Mouse (Mus musculus) forebrain, postnatal 0 days (tissue): ENCODE results near the gene Pdpr. TPM values are rescaled to one million over a fixed set of nuclear protein-coding genes. Genes with fewer than 3 reads are reported as not detected.

Source experiments
- ATAC-seq: fragments of 200-750 bp; cut with Nextera tagmentation; 2 replicates; pipeline ENCODE4 v1.8.0; 2017; ENCODE audit warnings: mild to moderate bottlenecking, moderate library complexity
- DNase-seq: peaks from one replicate; pipeline ENCODE4 v3.0.0-alpha.2; 2015
- H3K27ac ChIP-seq: fragments of 300-500 bp; sonication (generic); 2 replicates; pipeline ENCODE4 v1.5.1; 2014; ENCODE audit warnings: low read depth, mild to moderate bottlenecking, antibody characterized with exemption, low read length, moderate library complexity, mixed read lengths
- H3K27me3 ChIP-seq: fragments of 300-500 bp; sonication (generic); 2 replicates; pipeline ENCODE4 v1.6.1; 2014; ENCODE audit warnings: mild to moderate bottlenecking, low read length, mixed read lengths; ENCODE audit not compliant: insufficient read depth
- H3K36me3 ChIP-seq: fragments of 300-500 bp; sonication (generic); 2 replicates; pipeline ENCODE4 v1.6.1; 2014; ENCODE audit warnings: mild to moderate bottlenecking, moderate library complexity; ENCODE audit not compliant: insufficient read depth
- H3K4me1 ChIP-seq: fragments of 300-500 bp; sonication (generic); 2 replicates; pipeline ENCODE4 v1.6.1; 2014; ENCODE audit warnings: antibody characterized with exemption; ENCODE audit not compliant: insufficient read depth
- H3K4me2 ChIP-seq: fragments of 300-500 bp; sonication (generic); 2 replicates; pipeline ENCODE4 v1.6.1; 2014; ENCODE audit warnings: low read depth, mild to moderate bottlenecking, moderate library complexity
- H3K4me3 ChIP-seq: fragments of 300-500 bp; sonication (generic); 2 replicates; pipeline ENCODE4 v1.5.1; 2014; ENCODE audit warnings: low read depth, low read length, mixed read lengths
- H3K9ac ChIP-seq: fragments of 300-500 bp; sonication (generic); 2 replicates; pipeline ENCODE4 v1.6.1; 2014; ENCODE audit warnings: mild to moderate bottlenecking
- H3K9me3 ChIP-seq: fragments of 300-500 bp; sonication (generic); 2 replicates; pipeline ENCODE4 v1.6.1; 2016; ENCODE audit warnings: low read length
- CTCF ChIP-seq: sonication (generic); IDR thresholded peaks from 2 replicates; pipeline ENCODE4 v1.5.1; 2016; ENCODE audit warnings: antibody characterized with exemption, control low read depth, low read depth
- WGBS: fragments of 180-500 bp; shearing (Covaris S2); extraction: QIAGEN DNeasy Blood & Tissue Kit; methylation state at CpG from one replicate; pipeline ENCODE4 v1.1.7; 2014; 5-methylcytosine and 5-hydroxymethylcytosine counted together
- polyA plus RNA-seq: library from polyadenylated mRNA; unstranded; fragments of >200 nt; fragmentation: Nextera tagmentation; extraction: Ambion mirVana; gene quantifications from 2 replicates; pipeline ENCODE4 v1.2.1, GENCODE M21; 2015
- total RNA-seq: library from RNA; depleted of rRNA; stranded (reverse); fragments of >200 nt; gene quantifications from 2 replicates; pipeline ENCODE4 v1.2.3, GENCODE M21; 2014; rRNA removed

Pdpr gene
- 27.5 and 31.5 TPM in 2 replicates for total RNA-seq
- polyA plus RNA-seq, result 5.8 and 9.3 TPM in 2 replicates

DNA sequence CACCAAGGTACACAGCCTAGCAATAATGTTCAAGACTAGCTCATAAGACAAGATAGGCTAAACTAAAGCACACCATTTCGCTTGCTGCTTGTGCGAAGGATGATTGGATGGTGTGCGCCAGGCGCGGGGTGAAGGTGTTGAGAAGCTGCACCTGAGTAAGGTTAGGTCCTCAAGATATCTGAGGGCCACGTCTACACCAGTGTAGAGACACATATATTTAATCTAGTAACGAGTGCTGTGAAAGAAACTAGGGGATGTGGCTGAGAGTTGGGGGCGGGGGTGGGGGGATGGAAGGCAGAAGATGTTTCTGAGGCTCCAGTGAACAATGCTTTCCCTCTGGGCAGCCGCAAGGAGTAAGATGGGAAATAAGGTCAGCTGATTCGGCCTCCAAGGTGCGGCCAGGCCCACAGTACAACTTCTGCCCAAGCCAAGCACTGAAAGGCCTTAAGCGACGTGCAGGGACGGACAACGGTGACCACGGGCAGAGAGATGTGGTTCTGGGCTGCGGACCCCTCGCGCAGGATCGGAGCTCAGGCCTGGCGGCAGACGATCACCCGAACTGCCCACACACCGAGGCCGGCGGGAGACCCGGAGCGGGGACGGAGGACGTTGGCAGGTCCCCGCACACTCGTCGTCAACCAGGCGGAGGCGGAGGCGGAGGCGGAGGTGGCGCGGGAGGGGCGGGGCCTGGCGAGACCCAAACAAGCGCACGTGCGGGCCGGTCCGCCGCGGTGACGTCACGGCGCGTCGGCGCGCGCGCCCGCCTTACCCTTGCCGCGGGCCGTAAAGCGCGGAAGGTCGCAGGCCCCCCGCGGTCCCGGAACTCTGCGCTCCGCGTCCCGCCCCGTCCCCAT lies at the start of gene Pdpr:
Gene Pdpr (plus strand): TSS at position 766 of the 854 bp plus-strand sequence.
- no peak for TF ChIP-seq CTCF
- no peaks in the 10 kb centered on the region for H3K9me3 ChIP-seq
- peak; percentile 91 for DNase-seq
- no peaks in the 10 kb centered on the region for H3K36me3 ChIP-seq
- no peaks in the 10 kb centered on the region for H3K27me3 ChIP-seq
- peak within 1 kb of the TSS; percentile 65 for H3K4me3 ChIP-seq
- peaks cover 6% of the 10 kb centered on the region; the same call in 1 of the 2 replicates for H3K4me1 ChIP-seq
- peak within 1 kb of the TSS; percentile 80 for H3K4me2 ChIP-seq
- 8% methylated on average over 65 of the region's 72 CpGs for WGBS
- H3K9ac ChIP-seq, result peak within 1 kb of the TSS; percentile 64
- peak; percentile 94 for ATAC-seq
- H3K27ac ChIP-seq, result peak within 1 kb of the TSS; percentile 45

GRCm38 (mm10) chr8:111048694-111049093 lies 45.7 kb upstream of the Pdpr start:
- no peak for ATAC-seq
- Histone ChIP-seq H3K36me3 (peaks cover 96% of the 10 kb centered on the region), H3K27me3 (no peaks in the 10 kb centered on the region), H3K27ac (no peak overlapping the region), H3K4me2 (no peak overlapping the region), H3K9ac (no peak overlapping the region), H3K4me3 (no peak overlapping the region), H3K4me1 (no peaks in the 10 kb centered on the region), H3K9me3 (no peaks in the 10 kb centered on the region)
- no peak for TF ChIP-seq CTCF
- DNase-seq, result no peak
- WGBS, result 91% methylated on average over 2 of the region's 2 CpGs

- H3K9me3 ChIP-seq, result no peaks in the 10 kb centered on the region
- H3K9ac ChIP-seq, result no peak overlapping the region
- H3K4me1 ChIP-seq, result no peaks in the 10 kb centered on the region
- H3K4me3 ChIP-seq, result no peak overlapping the region
- 97% methylated on average over 7 of the region's 7 CpGs for WGBS
- peaks cover 96% of the 10 kb centered on the region for H3K36me3 ChIP-seq
- no peak for ATAC-seq
- H3K27me3 ChIP-seq, result no peaks in the 10 kb centered on the region
- H3K27ac ChIP-seq, result no peak overlapping the region
- DNase-seq, result no peak
- no peak for TF ChIP-seq CTCF
- H3K4me2 ChIP-seq, result no peak overlapping the region
Measured at GRCm38 (mm10) chr8:111049106-111049505, 45.3 kb upstream of the Pdpr start.

DNA sequence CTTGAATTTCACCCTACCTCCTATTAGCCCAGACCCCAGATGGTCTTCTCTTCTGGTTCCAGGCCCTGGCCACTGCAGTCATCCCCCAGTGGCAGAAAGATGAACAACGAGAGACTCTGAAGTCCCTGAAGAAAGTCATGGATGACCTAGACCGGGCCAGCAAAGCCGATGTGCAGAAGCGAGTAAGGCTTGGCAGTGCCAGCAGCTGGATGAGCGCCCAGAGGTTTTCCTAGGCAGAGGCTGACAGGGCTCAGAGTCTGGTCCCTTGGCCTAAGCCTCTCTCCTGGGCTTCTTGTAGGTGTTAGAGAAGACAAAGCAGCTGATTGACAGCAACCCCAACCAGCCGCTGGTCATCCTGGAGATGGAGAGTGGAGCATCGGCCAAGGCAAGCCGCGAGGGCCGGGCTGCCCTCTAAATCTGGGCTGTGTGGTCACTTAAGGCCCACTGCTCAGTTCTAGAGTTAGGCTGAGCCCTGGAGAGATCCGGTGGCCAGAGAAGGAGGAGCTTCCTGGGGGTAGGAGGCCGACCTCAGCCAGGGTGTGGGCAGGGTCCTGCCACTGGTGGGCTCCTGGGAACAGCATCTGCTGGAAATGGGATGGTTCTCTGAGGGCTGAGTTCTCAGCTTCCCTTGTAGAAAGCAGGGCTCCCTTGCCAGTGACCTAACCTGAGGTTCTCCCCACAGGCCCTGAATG lies 40.5 kb upstream of the Pdpr start:
- Histone ChIP-seq H3K9ac (no peak overlapping the region), H3K4me2 (no peak overlapping the region), H3K27me3 (no peaks in the 10 kb centered on the region), H3K27ac (no peak overlapping the region), H3K4me3 (no peak overlapping the region), H3K9me3 (no peaks in the 10 kb centered on the region), H3K4me1 (peaks cover 8% of the 10 kb centered on the region), H3K36me3 (peaks cover 70% of the 10 kb centered on the region)
- DNase-seq, result no peak
- no peak for ATAC-seq
- 91% methylated on average over 12 of the region's 12 CpGs for WGBS
- TF ChIP-seq CTCF, result peak; percentile 11; the same call in 1 of the 2 replicates

DNA sequence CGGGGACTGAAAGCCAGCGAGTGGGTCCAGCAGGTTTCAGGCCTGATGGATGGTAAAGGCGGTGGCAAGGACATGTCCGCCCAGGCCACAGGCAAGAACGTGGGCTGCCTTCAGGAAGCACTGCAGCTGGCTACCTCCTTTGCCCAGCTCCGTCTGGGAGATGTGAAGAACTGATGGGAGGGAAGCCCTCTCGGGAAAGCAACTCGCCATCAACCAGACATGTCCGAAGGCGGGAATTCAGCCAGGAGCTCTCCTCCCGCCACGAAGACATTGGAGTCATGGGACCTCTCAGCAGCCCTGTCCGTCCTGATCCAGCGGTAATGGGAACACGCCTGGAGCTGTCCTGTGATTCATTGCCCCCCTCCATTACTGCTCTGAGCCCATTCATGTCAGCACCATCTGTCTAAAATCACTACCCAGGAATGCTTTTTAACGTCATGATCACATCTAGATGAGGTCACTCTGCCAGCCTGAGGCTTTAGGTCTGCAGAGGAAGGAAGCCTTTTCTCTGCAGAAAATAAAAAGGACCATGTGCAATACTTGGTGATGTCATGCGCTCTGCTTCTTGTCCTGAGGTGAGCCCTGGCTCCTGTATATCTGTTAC lies 39.3 kb upstream of the Pdpr start:
- no peak overlapping the region for H3K4me3 ChIP-seq
- H3K27ac ChIP-seq, result no peak overlapping the region
- no peak for TF ChIP-seq CTCF
- peaks cover 8% of the 10 kb centered on the region for H3K4me1 ChIP-seq
- no peak for ATAC-seq
- no peak for DNase-seq
- no peaks in the 10 kb centered on the region for H3K27me3 ChIP-seq
- peaks cover 58% of the 10 kb centered on the region for H3K36me3 ChIP-seq
- no peak overlapping the region for H3K9ac ChIP-seq
- no peak overlapping the region for H3K4me2 ChIP-seq
- no peaks in the 10 kb centered on the region for H3K9me3 ChIP-seq
- 93% methylated on average over 17 of the region's 17 CpGs for WGBS

- DNase-seq (no peak), ATAC-seq (no peak)
- Histone ChIP-seq H3K9me3 (no peaks in the 10 kb centered on the region), H3K27ac (no peak overlapping the region), H3K36me3 (peaks cover 53% of the 10 kb centered on the region), H3K4me3 (no peak overlapping the region), H3K27me3 (no peaks in the 10 kb centered on the region), H3K9ac (no peak overlapping the region), H3K4me2 (no peak overlapping the region), H3K4me1 (peaks cover 8% of the 10 kb centered on the region)
- no peak for TF ChIP-seq CTCF
- WGBS, result 68% methylated on average over 2 of the region's 2 CpGs
Measured at GRCm38 (mm10) chr8:111055661-111056060, 38.8 kb upstream of the Pdpr start.
